Mouse (Mus musculus): ENCODE measurements around the gene 9430097D07Rik.

Gene 9430097D07Rik

GRCm38 (mm10) chr2:32597248-32597647, 21.8 kb upstream of the 9430097D07Rik start:
- no peak for DNase-seq (ENCODE audit: low spot score)

- DNase-seq (ENCODE audit: low spot score), result no peak
Measured at GRCm38 (mm10) chr2:32596725-32597124, 21.2 kb upstream of the 9430097D07Rik start.

GRCm38 (mm10) chr2:32591249-32591648, 15.8 kb upstream of the 9430097D07Rik start:
- no peak for DNase-seq (ENCODE audit: low spot score)

GRCm38 (mm10) chr2:32590224-32590623, 14.7 kb upstream of the 9430097D07Rik start:
- no peak for DNase-seq (ENCODE audit: low spot score)

- no peak for DNase-seq (ENCODE audit: low spot score)
Measured at GRCm38 (mm10) chr2:32589213-32589795, 13.8 kb upstream of the 9430097D07Rik start.

GRCm38 (mm10) chr2:32587731-32588321, 12.3 kb upstream of the 9430097D07Rik start:
- DNase-seq (ENCODE audit: low spot score), result no peak

DNA sequence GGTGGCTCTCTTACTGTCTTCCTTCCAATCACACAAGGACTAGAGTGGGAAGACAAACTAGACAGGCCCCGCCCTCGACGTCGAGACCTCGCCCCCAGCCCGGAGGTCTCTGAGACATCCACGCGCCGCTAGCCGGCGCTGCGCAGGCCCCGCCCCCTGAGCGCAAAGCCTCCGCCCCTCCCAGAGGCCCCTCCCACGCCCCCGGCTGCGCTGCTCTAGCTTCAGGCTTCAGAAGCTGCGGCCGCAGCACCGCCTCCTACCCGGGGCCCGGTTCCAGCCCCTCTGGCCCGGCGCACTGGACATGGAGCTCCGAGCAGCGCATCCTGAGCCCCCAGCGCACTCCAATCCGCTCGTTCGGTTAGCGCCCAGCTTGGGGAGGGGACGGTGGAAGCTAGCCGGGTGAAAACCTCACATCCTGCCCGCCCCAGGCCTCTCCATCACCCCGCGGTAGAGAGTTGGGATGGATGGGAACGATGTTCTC, 11.4 kb upstream of the 9430097D07Rik start, which contains the start of gene St6galnac4:
Gene St6galnac4 (plus strand): TSS at position 225 of the 481 bp plus-strand sequence.
- peak; percentile 70 for DNase-seq (ENCODE audit: low spot score)

DNA sequence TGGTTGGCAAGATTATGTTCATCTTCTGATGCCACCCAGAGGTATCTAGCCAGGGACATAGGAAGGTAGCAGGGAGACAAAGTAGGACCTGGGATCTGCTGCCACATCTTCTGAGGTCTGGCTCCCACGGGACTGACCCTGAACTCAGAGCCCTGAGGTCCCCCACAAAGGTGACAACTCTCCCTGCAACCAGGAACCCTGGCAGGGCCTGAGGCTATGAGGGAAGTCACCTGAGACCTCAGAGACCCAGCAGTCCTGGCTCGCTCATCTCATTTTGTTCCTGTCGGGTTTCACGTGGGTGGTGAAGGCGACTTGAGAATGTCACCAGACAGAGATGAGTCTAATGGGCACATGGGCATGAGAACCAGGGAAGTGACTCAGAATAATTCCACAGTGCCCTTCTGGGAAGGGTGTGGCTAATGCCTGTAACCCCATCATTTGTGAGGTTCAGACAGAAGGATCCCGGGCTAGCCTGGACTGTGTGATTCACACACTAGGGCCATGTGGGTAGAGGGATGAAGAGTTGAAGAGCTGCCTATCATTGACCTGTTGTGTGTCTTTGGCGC, 9.7 kb upstream of the 9430097D07Rik start:
- no peak for DNase-seq (ENCODE audit: low spot score)

DNA sequence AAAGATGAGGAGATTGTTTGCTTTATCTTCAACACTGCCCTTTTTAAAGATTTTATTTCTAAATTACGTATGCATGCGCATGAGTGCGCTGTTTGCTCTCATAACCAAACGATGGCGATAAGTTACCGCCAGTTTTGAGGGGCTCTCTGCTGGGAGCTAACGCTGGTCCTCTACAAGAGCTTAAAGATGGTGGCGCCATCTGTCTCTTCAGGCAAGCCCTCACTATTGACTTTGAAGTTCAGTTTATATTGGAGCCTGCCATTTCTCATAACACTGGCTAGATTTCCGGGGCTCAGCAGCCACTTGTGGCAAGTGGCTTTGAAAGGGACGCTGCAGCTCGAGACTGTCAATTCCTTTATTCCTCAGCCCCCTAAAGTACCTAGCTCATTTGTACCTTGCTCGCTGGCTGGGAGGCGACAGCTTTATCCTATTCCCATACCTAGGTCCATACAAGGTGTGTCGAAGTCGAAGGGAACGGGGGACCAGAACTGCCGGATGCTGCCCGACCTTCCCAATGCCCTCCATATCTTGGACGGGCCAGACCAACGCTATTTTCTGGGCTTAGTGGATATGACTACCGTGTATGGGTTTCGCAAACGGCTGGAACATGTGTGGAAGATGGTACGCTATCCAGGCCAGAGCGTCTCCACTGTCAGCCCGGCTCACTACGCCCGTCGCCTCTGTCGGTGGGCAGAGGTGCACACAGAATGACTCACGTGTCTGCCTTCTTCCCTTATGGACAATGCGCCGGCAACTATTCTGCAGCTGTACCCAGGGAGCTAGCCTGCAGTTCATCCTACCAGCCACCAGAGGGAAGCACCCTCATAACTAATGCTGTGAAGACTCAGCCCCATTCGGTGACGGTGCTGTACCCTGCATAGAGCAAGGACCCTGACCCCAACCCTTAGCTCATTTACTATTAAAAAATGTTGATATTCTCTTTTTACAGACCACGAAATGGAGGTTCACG, 7.6 kb upstream of the 9430097D07Rik start:
- peak; percentile 91 for DNase-seq (ENCODE audit: low spot score)

- no peak for DNase-seq (ENCODE audit: low spot score)
Measured at GRCm38 (mm10) chr2:32581450-32582095, 6.1 kb upstream of the 9430097D07Rik start.

GRCm38 (mm10) chr2:32578146-32579046, 2.9 kb upstream of the 9430097D07Rik start:
- no peak for DNase-seq (ENCODE audit: low spot score)

GRCm38 (mm10) chr2:32576532-32576931, 1.0 kb upstream of the 9430097D07Rik start:
- no peak for DNase-seq (ENCODE audit: low spot score)

DNA sequence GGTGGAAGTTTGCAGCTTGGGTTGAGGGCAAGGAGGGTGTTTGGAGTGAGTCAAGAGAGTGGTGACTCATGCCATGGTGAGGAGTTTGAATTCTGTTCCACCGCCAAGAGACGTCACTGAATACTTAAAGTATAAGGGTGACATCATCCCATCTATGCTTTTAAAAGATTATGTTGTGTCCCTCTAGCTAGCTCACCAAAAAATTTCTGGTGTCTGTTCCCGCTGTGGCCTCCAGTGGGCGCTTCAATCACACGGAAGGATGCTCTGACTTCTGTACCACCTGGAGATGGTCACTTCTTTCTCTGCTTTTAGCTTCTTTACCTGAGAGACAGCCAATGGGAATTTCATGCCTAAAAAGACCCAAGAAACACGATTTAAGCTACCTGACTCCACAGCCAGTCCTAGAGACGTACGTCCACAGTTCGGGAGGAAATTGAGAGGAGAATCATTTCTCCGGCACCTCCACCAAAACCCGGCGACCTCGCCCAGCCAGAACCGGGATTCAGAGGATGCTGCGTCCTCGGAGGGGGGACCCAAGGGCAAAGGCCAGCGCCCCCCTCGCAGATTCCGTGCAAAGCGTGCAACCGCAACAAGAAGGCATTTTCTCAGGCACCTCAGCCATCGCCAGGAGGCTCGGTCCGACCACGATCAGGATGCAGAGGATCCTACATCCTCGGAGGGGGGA, 441 bp downstream of the 9430097D07Rik start:
- DNase-seq (ENCODE audit: low spot score), result peak; percentile 61

DNA sequence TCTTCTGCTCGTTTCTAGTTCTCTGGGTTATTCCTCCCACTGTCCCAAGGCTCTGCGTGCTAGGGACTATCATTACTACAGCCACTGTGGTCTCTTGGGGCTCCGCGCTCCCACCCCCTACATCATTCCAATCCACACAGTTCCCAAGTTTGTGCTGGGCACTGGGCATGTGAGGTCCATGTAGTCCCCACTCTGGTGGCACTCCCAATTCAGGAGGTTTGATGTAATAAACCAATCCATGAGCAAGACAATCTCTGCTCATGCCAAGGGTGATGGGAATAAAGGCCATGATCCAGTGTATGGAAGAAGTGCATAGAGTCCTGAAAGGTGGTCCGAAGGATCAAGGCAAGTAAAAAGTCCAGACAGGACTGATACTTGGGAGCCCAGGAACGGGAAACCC, 987 bp downstream of the 9430097D07Rik start, which contains the start of gene Pip5kl1:
Gene Pip5kl1 (plus strand): TSS at position 301 of the 400 bp plus-strand sequence.
- no peak for DNase-seq (ENCODE audit: low spot score)

GRCm38 (mm10) chr2:32572196-32572595, 3.3 kb downstream of the 9430097D07Rik start:
- no peak for DNase-seq (ENCODE audit: low spot score)

- peak; percentile 84 for DNase-seq (ENCODE audit: low spot score)
Measured at GRCm38 (mm10) chr2:32570698-32571494, 4.6 kb downstream of the 9430097D07Rik start, which contains the start of gene Dpm2. TSS of gene Dpm2 (plus strand) at chr2:32570858.

- DNase-seq (ENCODE audit: low spot score), result no peak
Measured at GRCm38 (mm10) chr2:32568941-32569340, 6.5 kb downstream of the 9430097D07Rik start.

GRCm38 (mm10) chr2:32568149-32568548, 7.3 kb downstream of the 9430097D07Rik start:
- DNase-seq (ENCODE audit: low spot score), result no peak

GRCm38 (mm10) chr2:32566536-32567063, 8.9 kb downstream of the 9430097D07Rik start:
- DNase-seq (ENCODE audit: low spot score), result no peak
